Mouse (Mus musculus): ENCODE measurements around the gene Gjd2.

The Gjd2 gene

GRCm38 (mm10) chr2:114013846-114014245 lies 427 bp upstream of the Gjd2 start:
- in situ Hi-C loops (cut with MseI, MboI) = no loop called here

GRCm38 (mm10) chr2:114012749-114013211 lies 639 bp downstream of the Gjd2 start:
- in situ Hi-C loops (cut with MseI, MboI) = no loop called here

DNA sequence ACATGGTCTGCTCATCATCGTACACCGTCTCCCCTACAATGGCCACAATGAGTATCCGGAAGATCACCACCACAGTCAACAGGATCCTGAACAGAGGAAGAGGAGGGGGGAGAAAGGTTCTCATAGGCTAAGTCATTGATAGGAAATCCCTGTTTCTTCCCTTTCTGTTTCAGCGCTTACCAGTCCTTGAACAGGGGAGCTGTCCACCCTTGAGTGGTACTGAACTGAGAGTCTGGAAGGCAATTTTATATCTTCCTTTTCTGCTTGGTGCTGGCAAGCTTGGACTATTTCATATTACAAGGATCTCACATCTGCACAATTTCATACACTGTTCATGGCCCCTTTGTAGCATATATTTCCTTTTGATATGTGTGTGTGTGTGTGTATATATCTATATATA lies 1.6 kb downstream of the Gjd2 start:
- in situ Hi-C loops (cut with MseI, MboI) = no loop called here

GRCm38 (mm10) chr2:114008321-114008720 lies 5.1 kb downstream of the Gjd2 start:
- in situ Hi-C loops (cut with MseI, MboI) = no loop called here

GRCm38 (mm10) chr2:113997484-113997883 lies 15.9 kb downstream of the Gjd2 start:
- in situ Hi-C loops (cut with MseI, MboI) = no loop called here

DNA sequence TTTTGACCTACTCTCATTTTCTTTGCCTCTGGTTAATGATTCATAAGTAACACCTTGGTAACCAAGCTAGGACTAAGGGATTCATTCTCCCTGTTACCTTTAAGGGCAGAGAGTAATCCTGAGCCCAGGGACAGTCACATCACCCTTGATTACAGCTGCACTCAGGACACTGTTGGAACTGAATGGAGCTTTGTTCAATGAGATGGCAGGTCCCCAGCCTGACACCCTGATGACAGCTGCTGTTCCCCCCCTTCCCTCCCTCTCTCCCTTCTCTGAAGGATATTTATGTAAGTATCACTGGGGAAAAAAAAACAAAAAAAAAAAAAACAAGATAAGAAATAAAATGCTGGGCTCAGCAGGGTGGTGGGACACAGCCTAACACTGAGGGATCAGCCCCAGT lies 16.5 kb downstream of the Gjd2 start:
- in situ Hi-C loops (cut with MseI, MboI) = no loop called here

DNA sequence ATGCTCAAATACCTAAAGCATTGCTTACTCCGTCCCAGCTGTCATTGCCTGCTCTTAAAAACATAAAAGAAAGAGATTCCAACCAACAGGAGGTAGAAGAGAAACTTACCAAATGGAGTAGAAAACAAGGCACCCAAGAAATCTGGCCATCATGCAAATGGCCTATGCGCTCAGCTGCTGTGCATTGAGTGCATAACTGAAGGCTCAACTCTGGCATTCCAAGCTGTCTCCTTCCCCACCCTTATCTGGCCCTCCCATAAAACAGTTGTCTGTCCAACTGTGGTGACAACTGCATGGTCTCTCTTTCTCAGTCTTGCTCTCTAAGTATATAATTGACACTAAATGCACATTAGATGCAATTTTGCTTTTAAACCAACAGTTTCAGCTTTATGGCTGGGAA lies 28.5 kb downstream of the Gjd2 start:
- in situ Hi-C loops (cut with MseI, MboI) = no loop called here

DNA sequence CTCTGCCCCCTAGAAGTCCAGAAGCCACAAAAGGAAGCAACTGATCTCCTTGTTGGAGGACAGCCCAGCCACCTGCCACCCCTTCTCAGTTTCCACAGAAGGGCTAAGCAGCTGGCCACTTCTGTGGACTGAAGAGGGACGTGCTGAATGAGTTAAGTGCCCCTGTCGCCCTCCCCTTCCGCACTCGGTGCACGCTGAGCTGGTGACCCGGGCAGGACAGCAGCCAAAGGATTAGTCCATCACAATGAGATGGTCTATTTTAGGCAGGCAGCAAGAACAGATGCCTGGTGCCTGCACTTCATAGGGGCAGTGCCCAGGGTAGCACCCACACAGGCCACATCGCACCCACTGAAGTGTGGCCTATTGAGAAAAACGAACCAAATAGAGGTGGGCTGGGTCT lies 32.8 kb downstream of the Gjd2 start:
- in situ Hi-C loops (cut with MseI, MboI) = no loop called here

- in situ Hi-C loops (cut with MseI, MboI) = no loop called here
These were observed 35.2 kb downstream of the Gjd2 start for GRCm38 (mm10) chr2:113978151-113978771.

DNA sequence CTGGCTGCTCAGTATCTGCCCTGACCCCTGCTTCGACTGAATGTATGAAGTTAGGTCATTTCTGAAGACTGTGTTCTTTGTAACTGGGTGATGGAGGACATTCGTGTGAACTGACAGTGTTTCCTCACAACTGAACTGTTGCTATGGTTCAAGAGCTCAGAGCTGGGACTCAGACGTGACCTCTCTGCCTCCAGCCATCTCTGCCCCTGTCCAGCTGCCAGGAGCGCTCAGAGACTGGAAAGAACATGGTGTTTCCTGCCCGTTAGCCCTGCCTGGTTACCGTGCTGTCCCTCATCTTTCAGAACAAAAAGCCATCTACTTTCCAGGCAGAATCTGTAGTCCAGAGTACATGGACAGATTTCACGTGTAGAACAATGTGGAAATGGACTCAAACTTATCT lies 39.5 kb downstream of the Gjd2 start:
- in situ Hi-C loops (cut with MseI, MboI) = no loop called here

- in situ Hi-C loops (cut with MseI, MboI) = no loop called here
These were observed 47.0 kb downstream of the Gjd2 start for GRCm38 (mm10) chr2:113966421-113966820.

All from mouse trophoblast stem cell (cell line).